Comparison of ENCODE assay signal across 11 mouse cellular contexts in the genomic region with DNA sequence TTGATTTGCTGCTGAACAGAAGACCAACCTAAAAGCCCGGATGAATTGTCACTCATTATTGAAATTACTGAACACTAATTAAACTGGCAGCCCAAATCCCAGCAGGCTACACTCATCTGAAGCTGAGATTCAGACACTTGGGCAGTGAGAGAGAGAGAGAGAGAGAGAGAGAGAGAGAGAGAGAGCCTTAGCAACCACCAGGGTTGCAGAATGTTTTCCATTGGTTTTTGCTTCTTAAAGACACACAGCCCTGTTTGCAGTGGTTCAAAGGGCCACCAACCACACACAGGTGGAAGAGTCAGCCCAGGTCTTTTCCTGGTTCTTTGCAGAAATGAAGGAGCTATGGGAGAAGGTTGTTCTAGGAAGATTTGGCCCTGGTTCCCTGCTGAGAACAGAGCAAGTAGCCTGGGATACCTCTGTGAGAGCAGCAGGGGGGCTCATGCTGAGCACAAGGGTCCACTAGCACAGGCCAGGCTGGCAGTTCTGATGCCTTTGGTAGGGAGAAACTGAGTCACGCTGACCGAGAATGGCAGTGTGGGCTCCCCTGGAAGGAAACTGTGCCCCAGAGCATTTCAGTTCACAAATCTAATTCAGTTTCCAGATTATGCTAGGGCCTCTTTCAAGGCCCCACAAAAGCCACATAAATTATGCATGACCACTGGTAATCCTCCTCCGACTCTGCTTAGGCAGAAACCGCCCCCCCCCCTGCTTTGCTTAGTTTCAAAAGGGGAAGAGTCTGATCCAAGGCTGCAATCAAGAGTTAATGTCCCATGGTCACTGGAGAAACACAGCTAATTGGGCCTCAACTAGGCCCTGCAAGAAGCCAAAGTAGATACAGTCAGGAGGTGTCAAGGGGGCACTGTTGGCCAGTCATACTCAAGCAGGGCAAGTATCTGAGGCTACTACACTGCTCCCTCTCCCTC.
DNase-seq lines count a peak whose midpoint lies in the region; ATAC-seq and TF ChIP-seq lines count a peak whose summit lies in the region.
"Had no signal": no experiment of that assay in that cellular context is flagged by ENCODE, and none has a peak within 500 bp of the region (broad histone marks: within the 10 kb centered on the region; RNA-seq: fewer than 3 reads in every experiment).

No protein-coding gene starts in this region.

- DNase-seq in ES-CJ7 (ENCODE audit: low read depth, low spot score) = peak; percentile 33
- peak; percentile 25 for DNase-seq in embryo, embryonic 9.5 days (ENCODE audit: extremely low spot score)
- peak; percentile 73 for DNase-seq in hindbrain, embryonic 11.5 days (ENCODE audit: low spot score)
- DNase-seq in stomach, postnatal 0 days (ENCODE audit: low spot score) = no peak
- DNase-seq in lung, adult 18-20 months = no peak
- no peak for DNase-seq in left cerebral cortex, adult 18-20 months (ENCODE audit: low spot score in 2 of 2)
- DNase-seq: cerebellum, postnatal 36 days; liver had no signal

- no peaks in the 10 kb centered on the region for H3K36me3 ChIP-seq in hindbrain, embryonic 11.5 days (ENCODE audit: control insufficient read depth, insufficient read depth, low read length)
- H3K36me3 ChIP-seq in midbrain, embryonic 12.5 days = no peaks in the 10 kb centered on the region
- H3K36me3 ChIP-seq in stomach, postnatal 0 days (ENCODE audit: control insufficient read depth, insufficient read depth, low read length) = no peaks in the 10 kb centered on the region

- H3K9ac ChIP-seq in hindbrain, embryonic 11.5 days (ENCODE audit: low read depth, low read length) = no peak overlapping the region
- no peak overlapping the region for H3K9ac ChIP-seq in midbrain, embryonic 12.5 days (replicated peaks)
- H3K9ac ChIP-seq in stomach, postnatal 0 days (ENCODE audit: low read length) = no peak overlapping the region

- H3K4me1 ChIP-seq in hindbrain, embryonic 11.5 days (replicated peaks; ENCODE audit: control insufficient read depth, insufficient read depth, low read length) = peaks cover 7% of the 10 kb centered on the region; the same call in 1 of the 2 replicates
- peaks cover 27% of the 10 kb centered on the region for H3K4me1 ChIP-seq in midbrain, embryonic 12.5 days
- no peaks in the 10 kb centered on the region for H3K4me1 ChIP-seq in stomach, postnatal 0 days (replicated peaks; ENCODE audit: control insufficient read depth, insufficient read depth)

- no peaks in the 10 kb centered on the region; the same call in 1 of the 2 replicates for H3K27me3 ChIP-seq in hindbrain, embryonic 11.5 days (ENCODE audit: control insufficient read depth, insufficient read depth, low read length)
- peaks cover 22% of the 10 kb centered on the region; the same call in 1 of the 2 replicates for H3K27me3 ChIP-seq in midbrain, embryonic 12.5 days
- H3K27me3 ChIP-seq in stomach, postnatal 0 days (ENCODE audit: control insufficient read depth, insufficient read depth, low read length) = no peaks in the 10 kb centered on the region

- no peak overlapping the region for H3K4me3 ChIP-seq in hindbrain, embryonic 11.5 days (ENCODE audit: low read depth, low read length)
- H3K4me3 ChIP-seq in midbrain, embryonic 12.5 days = no peak overlapping the region
- H3K4me3 ChIP-seq in stomach, postnatal 0 days (ENCODE audit: low read depth, low read length) = no peak overlapping the region

- no peak overlapping the region for H3K4me2 ChIP-seq in hindbrain, embryonic 11.5 days (replicated peaks; ENCODE audit: low read depth, low read length)
- peak overlapping the region; percentile 28; the same call in 1 of the 2 replicates for H3K4me2 ChIP-seq in midbrain, embryonic 12.5 days (replicated peaks)
- H3K4me2 ChIP-seq in stomach, postnatal 0 days (replicated peaks; ENCODE audit: low read depth) = no peak overlapping the region

- peak; percentile 79 for ATAC-seq in hindbrain, embryonic 11.5 days (ENCODE audit: low FRiP score)
- peak; percentile 89 for ATAC-seq in midbrain, embryonic 12.5 days (ENCODE audit: low FRiP score, low read depth)
- ATAC-seq in stomach, postnatal 0 days (ENCODE audit: low FRiP score, low TSS enrichment) = no peak
- no peak for ATAC-seq in activated CD4-positive, CD25-positive, alpha-beta regulatory T cell, adult 4 months

- TF ChIP-seq CTCF in stomach, postnatal 0 days (IDR thresholded peaks at IDR 0.05; ENCODE audit: low read depth) = no peak

- no peaks in the 10 kb centered on the region for H3K9me3 ChIP-seq in hindbrain, embryonic 11.5 days (ENCODE audit: control insufficient read depth, low read length)
- no peaks in the 10 kb centered on the region for H3K9me3 ChIP-seq in midbrain, embryonic 12.5 days
- H3K9me3 ChIP-seq in stomach, postnatal 0 days (ENCODE audit: control insufficient read depth, low read length) = no peaks in the 10 kb centered on the region

- WGBS in hindbrain, embryonic 11.5 days = 23% methylated on average over 5 of the region's 5 CpGs
- 4% methylated on average over 5 of the region's 5 CpGs for WGBS in midbrain, embryonic 12.5 days
- WGBS in stomach, postnatal 0 days = 57% methylated on average over 5 of the region's 5 CpGs

- peak overlapping the region; percentile 68 for H3K27ac ChIP-seq in hindbrain, embryonic 11.5 days (ENCODE audit: low read depth, low read length)
- peak overlapping the region; percentile 91 for H3K27ac ChIP-seq in midbrain, embryonic 12.5 days (replicated peaks)
- H3K27ac ChIP-seq in stomach, postnatal 0 days (replicated peaks) = no peak overlapping the region
- H3K27ac ChIP-seq: macrophage had no signal

- TF ChIP-seq EP300 in stomach, postnatal 0 days (optimal IDR thresholded peaks at IDR 0.05) = no peak

Comparison
In these comparisons a context has a peak if more than half of its experiments do, and no peak if none do; other contexts are left out.
1. DNase-seq: peak in ES-CJ7 (single experiment), embryo, embryonic 9.5 days (single experiment) and hindbrain, embryonic 11.5 days (single experiment); none in stomach, postnatal 0 days (single experiment), lung, adult 18-20 months (0 of 2) and left cerebral cortex, adult 18-20 months (0 of 2).
2. ATAC-seq: peak in hindbrain, embryonic 11.5 days (single experiment) and midbrain, embryonic 12.5 days (single experiment); none in stomach, postnatal 0 days (single experiment) and activated CD4-positive, CD25-positive, alpha-beta regulatory T cell, adult 4 months (single experiment).